Mouse (Mus musculus): ENCODE data around the gene Olig3. TPM values are rescaled to one million over a fixed set of nuclear protein-coding genes. Genes with fewer than 3 reads are reported as not detected.

Olig3 gene
- total and polyA plus RNA-seq, 2 experiments from 2014 or later = 0.65 TPM; not detected in 1

DNA sequence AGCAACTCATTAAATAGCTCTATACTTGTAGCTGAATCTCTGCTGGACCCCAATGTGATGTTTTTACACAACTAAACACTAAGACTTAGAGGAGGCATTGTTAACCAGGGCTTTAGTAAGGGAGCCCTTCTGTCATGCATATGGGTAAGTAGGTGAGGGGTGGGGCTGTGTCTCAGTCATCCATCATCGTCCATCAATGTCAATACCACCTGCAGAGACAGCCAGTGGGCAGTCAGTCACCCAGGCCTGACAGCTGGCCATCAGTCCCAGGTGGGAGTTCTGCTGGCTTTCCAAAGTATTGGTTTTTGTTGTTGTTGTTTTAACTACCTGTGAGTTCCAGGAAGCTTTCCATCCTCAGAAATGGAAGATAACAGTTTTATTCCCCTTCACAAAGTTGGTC lies 48.1 kb downstream of the Olig3 start:
- 32% methylated on average over 1 of the region's 1 CpGs for WGBS
- Histone ChIP-seq H3K4me2 (ENCODE audit: low read depth) (no peak overlapping the region), H3K4me1 (ENCODE audit: insufficient read depth) (no peaks in the 10 kb centered on the region), H3K9me3 (ENCODE audit: low read length) (no peaks in the 10 kb centered on the region), H3K36me3 (ENCODE audit: insufficient read depth) (no peaks in the 10 kb centered on the region), H3K27me3 (ENCODE audit: insufficient read depth, low read length) (no peaks in the 10 kb centered on the region), H3K4me3 (ENCODE audit: low read depth, low read length) (no peak overlapping the region), H3K9ac (no peak overlapping the region), H3K27ac (ENCODE audit: low read depth, low read length) (no peak overlapping the region)
- DNase-seq = no peak
- no peak for ATAC-seq
- TF ChIP-seq CTCF (IDR thresholded peaks at IDR 0.05; ENCODE audit: low read depth) = no peak

GRCm38 (mm10) chr10:19405959-19406358 lies 49.6 kb downstream of the Olig3 start:
- Histone ChIP-seq H3K9ac (no peak overlapping the region), H3K4me3 (ENCODE audit: low read depth, low read length) (no peak overlapping the region), H3K9me3 (ENCODE audit: low read length) (no peaks in the 10 kb centered on the region), H3K27me3 (ENCODE audit: insufficient read depth, low read length) (no peaks in the 10 kb centered on the region), H3K27ac (ENCODE audit: low read depth, low read length) (no peak overlapping the region), H3K36me3 (ENCODE audit: insufficient read depth) (no peaks in the 10 kb centered on the region), H3K4me2 (ENCODE audit: low read depth) (no peak overlapping the region), H3K4me1 (ENCODE audit: insufficient read depth) (no peaks in the 10 kb centered on the region)
- TF ChIP-seq CTCF (IDR thresholded peaks at IDR 0.05; ENCODE audit: low read depth) = no peak
- ATAC-seq (no peak), DNase-seq (no peak)
- 85% methylated on average over 1 of the region's 1 CpGs for WGBS

GRCm38 (mm10) chr10:19407168-19407567 lies 50.8 kb downstream of the Olig3 start:
- Histone ChIP-seq H3K4me1 (ENCODE audit: insufficient read depth) (no peaks in the 10 kb centered on the region), H3K4me3 (ENCODE audit: low read depth, low read length) (no peak overlapping the region), H3K4me2 (ENCODE audit: low read depth) (no peak overlapping the region), H3K9me3 (ENCODE audit: low read length) (no peaks in the 10 kb centered on the region), H3K9ac (no peak overlapping the region), H3K27ac (ENCODE audit: low read depth, low read length) (no peak overlapping the region), H3K36me3 (ENCODE audit: insufficient read depth) (no peaks in the 10 kb centered on the region), H3K27me3 (ENCODE audit: insufficient read depth, low read length) (no peaks in the 10 kb centered on the region)
- 91% methylated on average over 3 of the region's 3 CpGs for WGBS
- DNase-seq (no peak), ATAC-seq (no peak)
- no peak for TF ChIP-seq CTCF (IDR thresholded peaks at IDR 0.05; ENCODE audit: low read depth)

Other genes starting within 250 kb of the Olig3 start
- gene Ifngr1, start 235.4 kb downstream of the Olig3 start, total RNA-seq (2014; rRNA removed) = 14.5 and 16.9 TPM in 2 replicates
- gene Ifngr1, start 235.4 kb downstream of the Olig3 start, polyA plus RNA-seq (2015; fragmentation: Nextera tagmentation; extraction: Ambion mirVana) = 17.7 and 21.9 TPM in 2 replicates

All from forebrain, postnatal 0 days (tissue).